Mouse (Mus musculus): ENCODE results near the gene Rarg.
"Not testable (repeated sequence)": the region's sequence is repeated elsewhere in the genome, so short reads cannot be mapped to it uniquely, and the experiment has no call there.

Gene Rarg

GRCm38 (mm10) chr15:102235371-102236027 is 21.8 kb downstream of the Rarg start:
- DNase-seq = no peak

GRCm38 (mm10) chr15:102233896-102234295 is 23.4 kb downstream of the Rarg start:
- DNase-seq = no peak

- no peak for DNase-seq
Measured at GRCm38 (mm10) chr15:102232764-102233163, 24.6 kb downstream of the Rarg start.

- no peak for DNase-seq
Measured at GRCm38 (mm10) chr15:102231748-102232147, 25.6 kb downstream of the Rarg start, which contains the start of gene Itgb7. TSS of gene Itgb7 (minus strand) at chr15:102231944.

GRCm38 (mm10) chr15:102230408-102231321 is 26.7 kb downstream of the Rarg start:
- no peak for DNase-seq

- not testable (repeated sequence) for DNase-seq
Measured at GRCm38 (mm10) chr15:102225619-102226018, 31.7 kb downstream of the Rarg start.

- no peak for DNase-seq
Measured at GRCm38 (mm10) chr15:102224992-102225617, 32.2 kb downstream of the Rarg start.

GRCm38 (mm10) chr15:102224186-102224991 is 32.9 kb downstream of the Rarg start:
- peak; percentile 83 for DNase-seq

GRCm38 (mm10) chr15:102222386-102222785 is 34.9 kb downstream of the Rarg start:
- DNase-seq = no peak

- no peak for DNase-seq
Measured at GRCm38 (mm10) chr15:102217325-102217724, 40.0 kb downstream of the Rarg start.

GRCm38 (mm10) chr15:102216459-102217228 is 40.7 kb downstream of the Rarg start:
- DNase-seq = no peak

GRCm38 (mm10) chr15:102215624-102216023 is 41.7 kb downstream of the Rarg start:
- DNase-seq = no peak

- DNase-seq = no peak
Measured at GRCm38 (mm10) chr15:102214132-102214531, 43.2 kb downstream of the Rarg start.

- DNase-seq = no peak
Measured at GRCm38 (mm10) chr15:102211895-102212294, 45.4 kb downstream of the Rarg start.

GRCm38 (mm10) chr15:102210816-102211215 is 46.5 kb downstream of the Rarg start:
- no peak for DNase-seq

GRCm38 (mm10) chr15:102209114-102209513 is 48.2 kb downstream of the Rarg start:
- no peak for DNase-seq

GRCm38 (mm10) chr15:102208092-102208561 is 49.2 kb downstream of the Rarg start:
- no peak for DNase-seq

GRCm38 (mm10) chr15:102207351-102207750 is 50.0 kb downstream of the Rarg start:
- no peak for DNase-seq

- peak; percentile 62 for DNase-seq
Measured at GRCm38 (mm10) chr15:102205779-102206178, 51.5 kb downstream of the Rarg start.

- no peak for DNase-seq
Measured at GRCm38 (mm10) chr15:102204674-102205505, 52.4 kb downstream of the Rarg start, which contains the start of gene Csad. TSS of gene Csad (minus strand) at chr15:102204724.

Measured in cerebellum, adult 9-11 months (tissue).